8 mouse cellular contexts compared by ENCODE assay signal in genomic region chr2:32621517-32621859, GRCm38 (mm10). TPM values are rescaled to one million over a fixed set of nuclear protein-coding genes. Genes with fewer than 3 reads are reported as not detected.
DNase-seq lines count a peak whose midpoint lies in the region; ATAC-seq and TF ChIP-seq lines count a peak whose summit lies in the region.

Gene Ak1 (plus strand): TSS chr2:32621758.

- H3K36me3 ChIP-seq in lung, embryonic 15.5 days: peaks cover 11% of the 10 kb centered on the region
- H3K36me3 ChIP-seq in embryonic facial prominence, embryonic 13.5 days: peaks cover 29% of the 10 kb centered on the region
- H3K36me3 ChIP-seq in heart, embryonic 16.5 days (ENCODE audit: control insufficient read depth, insufficient read depth): peaks cover 23% of the 10 kb centered on the region
- H3K36me3 ChIP-seq in stomach, postnatal 0 days (ENCODE audit: control insufficient read depth, insufficient read depth, low read length): no peaks in the 10 kb centered on the region

- peak within 1 kb of the TSS; percentile 89 for H3K27ac ChIP-seq in lung, embryonic 15.5 days
- peak within 1 kb of the TSS; percentile 86 for H3K27ac ChIP-seq in embryonic facial prominence, embryonic 13.5 days
- peak within 1 kb of the TSS; percentile 95 for H3K27ac ChIP-seq in heart, embryonic 16.5 days (ENCODE audit: low read length)
- peak within 1 kb of the TSS; percentile 75 for H3K27ac ChIP-seq in stomach, postnatal 0 days (replicated peaks)

- DNase-seq in lung, postnatal 4 days: no peak
- DNase-seq in left cerebral cortex, postnatal 4 days: no peak
- DNase-seq in stomach, postnatal 0 days (ENCODE audit: low spot score): no peak
- no peak for DNase-seq in cerebellum, postnatal 36 days

- peaks cover 66% of the 10 kb centered on the region for H3K4me1 ChIP-seq in lung, embryonic 15.5 days
- H3K4me1 ChIP-seq in embryonic facial prominence, embryonic 13.5 days: peaks cover 61% of the 10 kb centered on the region
- H3K4me1 ChIP-seq in heart, embryonic 16.5 days (ENCODE audit: control insufficient read depth, insufficient read depth, low read length): peaks cover 43% of the 10 kb centered on the region
- peaks cover 17% of the 10 kb centered on the region for H3K4me1 ChIP-seq in stomach, postnatal 0 days (replicated peaks; ENCODE audit: control insufficient read depth, insufficient read depth)

- no peak within 1 kb of the TSS for H3K9ac ChIP-seq in lung, embryonic 15.5 days
- H3K9ac ChIP-seq in embryonic facial prominence, embryonic 13.5 days: peak within 1 kb of the TSS; percentile 41
- H3K9ac ChIP-seq in heart, embryonic 16.5 days (ENCODE audit: low read length): peak within 1 kb of the TSS; percentile 58
- H3K9ac ChIP-seq in stomach, postnatal 0 days (ENCODE audit: low read length): no peak within 1 kb of the TSS; the same call in 1 of the 2 replicates

- H3K27me3 ChIP-seq in lung, embryonic 15.5 days: no peaks in the 10 kb centered on the region
- H3K27me3 ChIP-seq in embryonic facial prominence, embryonic 13.5 days: no peaks in the 10 kb centered on the region
- no peaks in the 10 kb centered on the region for H3K27me3 ChIP-seq in heart, embryonic 16.5 days (ENCODE audit: control insufficient read depth, insufficient read depth, low read length)
- H3K27me3 ChIP-seq in stomach, postnatal 0 days (ENCODE audit: control insufficient read depth, insufficient read depth, low read length): no peaks in the 10 kb centered on the region

- ATAC-seq in lung, embryonic 15.5 days (ENCODE audit: borderline replicate concordance, extremely low read depth, low FRiP score, low TSS enrichment): 0 out of 2 replicates have a peak, but pooled peaks have one; percentile 3
- no peak for ATAC-seq in embryonic facial prominence, embryonic 13.5 days (ENCODE audit: insufficient number of reproducible peaks, insufficient read depth, low FRiP score, low TSS enrichment, low read depth)
- ATAC-seq in heart, embryonic 16.5 days (replicated peaks; ENCODE audit: extremely low read depth, insufficient read depth, low FRiP score): no peak; the same call in 1 of the 2 replicates
- no peak for ATAC-seq in stomach, postnatal 0 days (ENCODE audit: low FRiP score, low TSS enrichment)
- ATAC-seq in monocyte, adult 5-6 weeks (replicated peaks; ENCODE audit: insufficient number of reproducible peaks, low FRiP score, low TSS enrichment, poor library complexity, severe bottlenecking): no peak

- intact Hi-C loops in left cerebral cortex, postnatal 4 days (cut with DNase I): no loop called here

- peak within 1 kb of the TSS; percentile 17 for H3K4me2 ChIP-seq in lung, embryonic 15.5 days
- peak within 1 kb of the TSS; percentile 3; the same call in 1 of the 2 replicates for H3K4me2 ChIP-seq in embryonic facial prominence, embryonic 13.5 days
- peak within 1 kb of the TSS; percentile 44 for H3K4me2 ChIP-seq in heart, embryonic 16.5 days (ENCODE audit: low read depth, low read length)
- H3K4me2 ChIP-seq in stomach, postnatal 0 days (replicated peaks; ENCODE audit: low read depth): 0 out of 2 replicates have a peak within 1 kb of the TSS, but pooled peaks have one; percentile 14

- no peak for TF ChIP-seq EP300 in stomach, postnatal 0 days (optimal IDR thresholded peaks at IDR 0.05)

- WGBS in lung, embryonic 15.5 days: 7% methylated on average over 7 of the region's 7 CpGs
- 16% methylated on average over 7 of the region's 7 CpGs for WGBS in embryonic facial prominence, embryonic 13.5 days
- 13% methylated on average over 7 of the region's 7 CpGs for WGBS in heart, embryonic 16.5 days
- 25% methylated on average over 7 of the region's 7 CpGs for WGBS in stomach, postnatal 0 days

- H3K9me3 ChIP-seq in lung, embryonic 15.5 days: no peaks in the 10 kb centered on the region
- H3K9me3 ChIP-seq in embryonic facial prominence, embryonic 13.5 days: no peaks in the 10 kb centered on the region
- H3K9me3 ChIP-seq in heart, embryonic 16.5 days (replicated peaks; ENCODE audit: control insufficient read depth, low read length): peaks cover 3% of the 10 kb centered on the region; the same call in 1 of the 2 replicates
- no peaks in the 10 kb centered on the region for H3K9me3 ChIP-seq in stomach, postnatal 0 days (ENCODE audit: control insufficient read depth, low read length)

- no peak for TF ChIP-seq CTCF in stomach, postnatal 0 days (IDR thresholded peaks at IDR 0.05; ENCODE audit: low read depth)

- H3K4me3 ChIP-seq in lung, embryonic 15.5 days: no peak within 1 kb of the TSS
- H3K4me3 ChIP-seq in embryonic facial prominence, embryonic 13.5 days: no peak within 1 kb of the TSS
- no peak within 1 kb of the TSS; the same call in 1 of the 2 replicates for H3K4me3 ChIP-seq in heart, embryonic 16.5 days (ENCODE audit: low read length)
- H3K4me3 ChIP-seq in stomach, postnatal 0 days (ENCODE audit: low read depth, low read length): no peak within 1 kb of the TSS

RNA-seq across cellular contexts. Expression of gene Ak1, which starts in this region (rescaled TPM):
- polyA plus RNA-seq in lung, embryonic 15.5 days (2015; fragmentation: Nextera tagmentation; extraction: Ambion mirVana): 53.6 and 60.6 TPM in 2 replicates
- polyA plus RNA-seq in embryonic facial prominence, embryonic 13.5 days (2015; fragmentation: Nextera tagmentation; extraction: Ambion mirVana): 20.7 and 27.3 TPM in 2 replicates
- 470 and 488 TPM in 2 replicates for polyA plus RNA-seq in heart, embryonic 16.5 days (2015; fragmentation: Nextera tagmentation; extraction: Ambion mirVana)
- total RNA-seq in left cerebral cortex, postnatal 4 days (2021): 100 to 1,000 TPM; 100 to 106 TPM
- 21.8 and 26.1 TPM in 2 replicates for polyA plus RNA-seq in stomach, postnatal 0 days (2015; fragmentation: Nextera tagmentation; extraction: Ambion mirVana)
- 0.43 TPM in 1 of 3 replicates, not detected in the others for total RNA-seq in monocyte, adult 5-6 weeks (2017)

Comparison
In these comparisons a context has a peak if more than half of its experiments do, and no peak if none do; other contexts are left out.
1. RNA of gene Ak1 (total RNA-seq): 100 to 106 TPM in left cerebral cortex, postnatal 4 days; 0.43 TPM in monocyte, adult 5-6 weeks; every median in the first group is over 10 times any median in the second.
2. H3K9ac ChIP-seq: peak in embryonic facial prominence, embryonic 13.5 days (single experiment) and heart, embryonic 16.5 days (single experiment); none in lung, embryonic 15.5 days (single experiment) and stomach, postnatal 0 days (single experiment).
3. Peak in every context shown above with its lines, with median percentiles within 50 percentile points of each other: H3K27ac ChIP-seq and H3K4me2 ChIP-seq.